Mouse (Mus musculus) lung, embryonic 15.5 days (tissue): Measurements from ENCODE around the gene B3glct. TPM values are rescaled to one million over a fixed set of nuclear protein-coding genes. Genes with fewer than 3 reads are reported as not detected.

Source experiments
- ATAC-seq: fragments of 200-750 bp; cut with Nextera tagmentation; 2 replicates; pipeline ENCODE4 v1.8.0; 2017; ENCODE audit warnings: moderate number of reproducible peaks, borderline replicate concordance; ENCODE audit not compliant: low FRiP score, low TSS enrichment; ENCODE audit errors: extremely low read depth
- H3K27ac ChIP-seq: fragments of 300-500 bp; sonication (generic); 2 replicates; pipeline ENCODE4 v1.5.1; 2015; ENCODE audit warnings: moderate library complexity, mild to moderate bottlenecking, inconsistent platforms
- H3K27me3 ChIP-seq: fragments of 300-500 bp; sonication (generic); 2 replicates; pipeline ENCODE4 v1.6.1; 2015; ENCODE audit warnings: inconsistent platforms
- H3K36me3 ChIP-seq: fragments of 300-500 bp; sonication (generic); 2 replicates; pipeline ENCODE4 v1.6.1; 2015; ENCODE audit warnings: inconsistent platforms
- H3K4me1 ChIP-seq: fragments of 300-500 bp; sonication (generic); 2 replicates; pipeline ENCODE4 v1.6.1; 2015; ENCODE audit warnings: inconsistent platforms
- H3K4me2 ChIP-seq: fragments of 300-500 bp; sonication (generic); 2 replicates; pipeline ENCODE4 v1.6.1; 2015; ENCODE audit warnings: inconsistent platforms, mild to moderate bottlenecking, moderate library complexity
- H3K4me3 ChIP-seq: fragments of 300-500 bp; sonication (generic); 2 replicates; pipeline ENCODE4 v1.5.1; 2015; ENCODE audit warnings: mild to moderate bottlenecking, inconsistent platforms
- H3K9ac ChIP-seq: fragments of 300-500 bp; sonication (generic); 2 replicates; pipeline ENCODE4 v1.6.1; 2015; ENCODE audit warnings: inconsistent platforms
- H3K9me3 ChIP-seq: fragments of 300-500 bp; sonication (generic); 2 replicates; pipeline ENCODE4 v1.6.1; 2016; ENCODE audit warnings: inconsistent platforms
- WGBS: fragments of 180-500 bp; shearing (Covaris S2); methylation state at CpG from one replicate; pipeline ENCODE4 v1.1.7; 2015; 5-methylcytosine and 5-hydroxymethylcytosine counted together
- polyA plus RNA-seq: library from polyadenylated mRNA; unstranded; fragments of >200 nt; fragmentation: Nextera tagmentation; extraction: Ambion mirVana; gene quantifications from 2 replicates; pipeline ENCODE4 v1.2.1, GENCODE M21; 2015

B3glct gene
- polyA plus RNA-seq, 1 experiment from 2014 or later: 16.2 TPM

DNA sequence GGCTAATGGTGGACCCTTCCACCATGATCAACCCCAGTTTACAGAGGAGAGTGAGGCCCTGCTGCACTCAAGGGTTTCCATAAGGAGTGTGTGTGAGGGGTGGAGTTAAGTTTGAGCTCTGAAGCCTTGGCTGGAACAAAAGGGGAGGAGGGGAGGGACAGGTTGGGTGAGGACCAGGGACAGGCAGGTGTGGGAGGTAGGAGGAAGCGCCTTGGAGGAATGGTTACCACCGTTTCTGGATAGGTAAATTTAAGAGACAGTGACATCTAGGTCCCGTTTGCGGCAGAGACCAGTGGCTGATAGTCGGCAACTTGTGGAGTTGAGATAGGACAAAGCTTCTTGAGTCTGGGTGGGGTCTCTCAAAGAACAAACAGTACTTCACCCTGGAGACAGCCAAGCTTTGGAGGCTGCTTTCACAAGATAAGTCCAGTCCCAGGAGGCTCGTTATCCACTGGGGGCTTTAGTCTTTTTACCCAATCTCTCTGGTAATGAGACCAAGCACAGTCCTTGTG, 29.1 kb upstream of the B3glct start:
- no peaks in the 10 kb centered on the region for H3K27me3 ChIP-seq
- H3K4me3 ChIP-seq: no peak overlapping the region
- WGBS: 55% methylated on average over 6 of the region's 6 CpGs
- H3K36me3 ChIP-seq: no peaks in the 10 kb centered on the region
- H3K4me1 ChIP-seq: peaks cover 18% of the 10 kb centered on the region
- H3K9ac ChIP-seq: no peak overlapping the region
- H3K27ac ChIP-seq: no peak overlapping the region
- no peak overlapping the region for H3K4me2 ChIP-seq
- H3K9me3 ChIP-seq: no peaks in the 10 kb centered on the region
- peak; percentile 35; the same call in 1 of the 2 replicates for ATAC-seq

DNA sequence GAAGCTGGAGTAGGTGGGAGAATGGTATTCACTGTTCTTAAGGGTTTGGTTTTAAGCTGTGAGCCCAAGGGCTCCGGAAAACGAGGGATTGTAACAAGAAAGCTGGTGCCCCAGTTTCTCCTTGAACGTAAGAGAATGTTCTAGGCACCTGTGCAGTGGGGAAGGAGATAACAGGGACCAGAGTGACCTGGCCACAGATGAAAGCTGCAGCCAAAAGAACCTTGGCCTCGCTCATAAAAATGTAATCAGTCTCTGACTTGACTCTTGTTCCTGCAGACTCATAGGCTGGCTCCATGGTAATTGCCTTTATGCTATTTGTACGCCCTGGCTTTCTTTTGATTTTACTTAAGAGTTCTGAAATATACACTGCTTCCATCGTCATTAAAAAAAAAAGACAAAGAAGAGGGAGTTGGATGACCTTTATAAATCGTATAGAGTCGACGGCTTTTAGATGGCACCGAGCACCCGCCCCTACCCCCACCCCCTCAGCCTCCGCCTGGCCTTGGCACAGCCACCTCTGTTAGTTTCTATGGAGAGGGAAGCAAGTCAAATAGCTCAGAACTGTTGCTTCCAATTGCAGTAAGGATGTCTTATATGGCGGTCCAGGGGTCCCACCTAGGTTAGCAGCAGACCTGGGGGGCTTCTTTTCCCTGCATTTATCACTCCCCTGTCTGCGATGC, 28.4 kb upstream of the B3glct start:
- no peaks in the 10 kb centered on the region for H3K27me3 ChIP-seq
- no peak overlapping the region for H3K27ac ChIP-seq
- no peak overlapping the region for H3K9ac ChIP-seq
- no peak overlapping the region for H3K4me3 ChIP-seq
- no peaks in the 10 kb centered on the region for H3K9me3 ChIP-seq
- peaks cover 18% of the 10 kb centered on the region for H3K4me1 ChIP-seq
- ATAC-seq: no peak
- WGBS: 64% methylated on average over 14 of the region's 14 CpGs
- no peaks in the 10 kb centered on the region for H3K36me3 ChIP-seq
- H3K4me2 ChIP-seq: no peak overlapping the region

DNA sequence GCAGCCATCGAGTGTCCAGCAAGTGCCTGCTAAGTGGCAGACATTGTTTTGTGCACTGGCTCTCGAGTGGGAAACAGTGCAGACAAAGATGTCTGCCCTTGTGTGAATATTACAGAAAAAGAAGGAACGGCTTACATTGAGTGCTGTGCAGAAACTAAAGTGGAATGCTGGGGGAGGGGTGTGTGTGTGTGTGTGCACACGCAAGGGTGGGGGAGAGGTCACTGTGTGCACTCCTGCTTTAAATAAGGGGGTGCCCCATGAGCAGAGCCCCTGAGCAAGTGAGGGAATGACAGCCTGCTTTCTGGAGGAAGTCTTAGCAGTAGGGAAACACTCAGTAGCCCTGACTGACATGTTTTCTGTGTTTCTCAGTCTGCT, 27.9 kb upstream of the B3glct start:
- no peaks in the 10 kb centered on the region for H3K27me3 ChIP-seq
- no peaks in the 10 kb centered on the region for H3K9me3 ChIP-seq
- no peak overlapping the region for H3K27ac ChIP-seq
- WGBS: 33% methylated on average over 4 of the region's 4 CpGs
- no peak overlapping the region for H3K9ac ChIP-seq
- ATAC-seq: no peak
- peaks cover 18% of the 10 kb centered on the region for H3K4me1 ChIP-seq
- H3K4me2 ChIP-seq: no peak overlapping the region
- no peak overlapping the region for H3K4me3 ChIP-seq
- H3K36me3 ChIP-seq: no peaks in the 10 kb centered on the region

- Histone ChIP-seq H3K9me3 (no peaks in the 10 kb centered on the region), H3K27me3 (no peaks in the 10 kb centered on the region), H3K27ac (no peak overlapping the region), H3K4me3 (no peak overlapping the region), H3K36me3 (no peaks in the 10 kb centered on the region), H3K4me2 (no peak overlapping the region), H3K9ac (no peak overlapping the region), H3K4me1 (no peaks in the 10 kb centered on the region)
- 89% methylated on average over 9 of the region's 9 CpGs for WGBS
- ATAC-seq: no peak
Observed at GRCm38 (mm10) chr5:149655636-149656035, 22.4 kb upstream of the B3glct start.

- no peak for ATAC-seq
- WGBS: 59% methylated on average over 3 of the region's 3 CpGs
- no peak overlapping the region for H3K27ac ChIP-seq
- no peaks in the 10 kb centered on the region for H3K9me3 ChIP-seq
- H3K4me2 ChIP-seq: no peak overlapping the region
- H3K9ac ChIP-seq: no peak overlapping the region
- no peaks in the 10 kb centered on the region for H3K36me3 ChIP-seq
- no peaks in the 10 kb centered on the region for H3K4me1 ChIP-seq
- H3K4me3 ChIP-seq: no peak overlapping the region
- no peaks in the 10 kb centered on the region for H3K27me3 ChIP-seq
Observed at GRCm38 (mm10) chr5:149658022-149658421, 20.0 kb upstream of the B3glct start.

DNA sequence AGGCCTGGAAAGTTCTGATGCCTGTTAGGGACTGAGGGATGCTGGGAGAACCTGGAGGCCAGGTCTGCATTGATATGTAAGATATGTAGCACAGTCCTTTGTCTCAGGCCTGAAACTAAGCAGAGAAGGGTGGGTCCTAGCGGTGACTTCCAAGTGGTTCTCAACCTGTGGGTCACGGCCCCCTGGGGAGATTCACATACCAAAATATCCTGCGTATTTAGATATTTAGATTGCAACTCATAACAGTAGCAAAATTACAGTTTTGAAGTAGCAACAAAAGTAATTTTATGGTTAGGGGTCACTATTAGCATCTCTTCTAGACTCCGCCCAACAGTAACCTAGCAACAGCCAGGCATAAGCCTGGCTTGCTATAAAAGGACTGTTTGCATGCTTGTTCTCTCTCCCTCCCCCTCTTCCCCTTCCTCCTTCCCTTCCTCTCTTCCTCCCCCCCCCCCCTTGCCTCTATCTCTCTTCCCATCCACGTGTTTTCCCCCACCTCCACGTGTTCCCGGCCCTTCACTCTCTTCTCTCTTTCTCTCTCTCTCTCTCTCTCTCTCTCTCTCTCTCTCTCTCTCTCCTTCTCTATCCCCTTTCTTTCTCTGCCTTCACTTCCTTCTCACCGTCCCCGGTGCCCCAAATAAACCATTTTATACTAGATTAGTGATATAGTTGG, 19.2 kb upstream of the B3glct start:
- Histone ChIP-seq H3K4me2 (no peak overlapping the region), H3K36me3 (no peaks in the 10 kb centered on the region), H3K27ac (no peak overlapping the region), H3K9me3 (no peaks in the 10 kb centered on the region), H3K4me1 (no peaks in the 10 kb centered on the region), H3K4me3 (no peak overlapping the region), H3K9ac (no peak overlapping the region), H3K27me3 (no peaks in the 10 kb centered on the region)
- ATAC-seq: no peak
- 62% methylated on average over 9 of the region's 9 CpGs for WGBS

DNA sequence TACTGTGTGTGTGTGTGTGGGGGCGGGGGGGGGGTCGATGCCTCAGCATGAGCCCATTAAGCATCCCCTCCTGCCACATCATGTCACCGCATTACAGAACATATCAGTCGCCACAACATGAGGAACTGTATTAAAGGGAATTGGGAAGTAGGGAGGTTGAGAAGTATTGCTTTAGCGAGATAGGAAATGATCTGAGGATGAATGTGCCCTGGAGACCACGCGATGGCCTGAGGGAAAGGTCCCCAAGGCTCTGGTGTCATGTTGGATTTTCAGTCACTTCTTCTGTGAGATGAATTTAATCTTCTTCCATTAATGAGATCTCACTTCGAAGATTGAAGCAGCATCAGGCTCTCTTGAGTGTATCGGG, 18.6 kb upstream of the B3glct start:
- no peak overlapping the region for H3K27ac ChIP-seq
- no peak overlapping the region for H3K4me2 ChIP-seq
- H3K9ac ChIP-seq: no peak overlapping the region
- ATAC-seq: no peak
- H3K9me3 ChIP-seq: no peaks in the 10 kb centered on the region
- H3K4me3 ChIP-seq: no peak overlapping the region
- no peaks in the 10 kb centered on the region for H3K36me3 ChIP-seq
- 45% methylated on average over 9 of the region's 9 CpGs for WGBS
- H3K27me3 ChIP-seq: no peaks in the 10 kb centered on the region
- H3K4me1 ChIP-seq: no peaks in the 10 kb centered on the region

DNA sequence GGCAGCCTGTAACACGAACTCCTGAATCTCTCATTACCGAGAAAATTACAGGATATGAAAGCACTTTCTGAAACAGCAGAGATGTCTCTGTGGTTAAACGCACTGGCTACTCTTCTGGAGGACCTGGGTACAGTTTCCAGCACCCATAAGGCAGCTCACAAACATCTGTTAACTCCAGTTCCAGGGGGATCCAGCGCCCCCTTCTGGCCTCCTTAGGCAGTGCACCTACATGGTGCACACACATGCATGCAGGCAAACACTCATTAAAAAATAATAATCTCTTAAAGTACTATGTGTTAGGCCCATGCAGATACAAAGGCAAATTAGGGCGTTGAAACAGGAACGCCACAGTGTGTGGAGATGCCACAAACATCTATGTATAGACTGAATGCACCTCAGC, 16.6 kb upstream of the B3glct start:
- Histone ChIP-seq H3K36me3 (no peaks in the 10 kb centered on the region), H3K27me3 (no peaks in the 10 kb centered on the region), H3K9me3 (no peaks in the 10 kb centered on the region), H3K4me2 (no peak overlapping the region), H3K4me3 (no peak overlapping the region), H3K4me1 (no peaks in the 10 kb centered on the region), H3K27ac (no peak overlapping the region), H3K9ac (no peak overlapping the region)
- WGBS: 88% methylated on average over 6 of the region's 6 CpGs
- no peak for ATAC-seq

DNA sequence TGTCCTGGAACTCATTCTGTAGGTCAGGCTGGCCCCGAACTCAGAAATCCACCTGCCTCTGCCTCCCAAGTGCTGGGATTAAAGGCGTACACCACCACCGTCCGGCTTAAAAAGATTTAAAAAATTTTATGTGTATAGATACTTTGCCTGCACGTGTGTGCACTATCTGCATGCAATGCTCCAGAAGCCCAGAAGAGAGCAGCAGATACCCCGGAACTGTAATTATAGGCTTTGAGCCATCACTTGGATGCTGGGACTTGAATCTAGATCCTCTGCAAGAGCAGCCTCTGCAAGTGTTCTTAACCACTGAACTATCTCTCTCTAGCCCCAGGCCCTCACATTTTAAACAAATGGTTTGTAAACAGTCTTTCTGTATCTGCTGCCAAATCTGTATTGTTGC, 15.1 kb upstream of the B3glct start:
- no peak for ATAC-seq
- Histone ChIP-seq H3K4me3 (no peak overlapping the region), H3K4me2 (no peak overlapping the region), H3K36me3 (no peaks in the 10 kb centered on the region), H3K27me3 (no peaks in the 10 kb centered on the region), H3K9ac (no peak overlapping the region), H3K27ac (no peak overlapping the region), H3K9me3 (no peaks in the 10 kb centered on the region), H3K4me1 (no peaks in the 10 kb centered on the region)
- WGBS: 92% methylated on average over 6 of the region's 6 CpGs

DNA sequence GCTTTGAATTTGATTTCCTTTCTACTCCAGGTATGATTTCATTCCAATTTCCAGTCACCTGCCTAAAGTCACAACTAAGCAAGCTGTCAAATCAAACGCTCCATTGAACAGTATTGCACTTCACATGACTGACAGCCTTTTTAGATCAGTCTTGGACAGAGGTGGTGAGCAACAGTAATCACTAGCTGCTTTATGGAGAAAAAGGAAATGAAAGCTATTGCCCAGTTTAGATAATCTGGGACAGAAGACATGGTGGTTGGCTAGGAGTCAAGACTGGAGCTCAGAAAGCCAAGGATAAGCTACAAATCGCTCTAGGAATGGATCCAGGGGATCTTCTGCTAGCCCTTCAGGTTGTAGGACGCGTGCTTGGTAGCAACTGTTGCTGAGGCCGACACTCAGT, 14.6 kb upstream of the B3glct start:
- ATAC-seq: no peak
- Histone ChIP-seq H3K4me3 (no peak overlapping the region), H3K9me3 (no peaks in the 10 kb centered on the region), H3K4me2 (no peak overlapping the region), H3K9ac (no peak overlapping the region), H3K27me3 (no peaks in the 10 kb centered on the region), H3K27ac (no peak overlapping the region), H3K36me3 (no peaks in the 10 kb centered on the region), H3K4me1 (no peaks in the 10 kb centered on the region)
- 62% methylated on average over 5 of the region's 5 CpGs for WGBS

GRCm38 (mm10) chr5:149677196-149677595, 834 bp upstream of the B3glct start:
- Histone ChIP-seq H3K36me3 (no peaks in the 10 kb centered on the region), H3K4me1 (peaks cover 12% of the 10 kb centered on the region), H3K27ac (no peak overlapping the region), H3K27me3 (no peaks in the 10 kb centered on the region), H3K9me3 (no peaks in the 10 kb centered on the region), H3K4me2 (no peak overlapping the region), H3K9ac (no peak overlapping the region), H3K4me3 (no peak overlapping the region)
- WGBS: 90% methylated on average over 3 of the region's 3 CpGs
- no peak for ATAC-seq

GRCm38 (mm10) chr5:149678990-149679348, 939 bp downstream of the B3glct start:
- Histone ChIP-seq H3K4me3 (peak overlapping the region; percentile 85), H3K4me2 (peak overlapping the region; percentile 99), H3K9ac (peak overlapping the region; percentile 89), H3K36me3 (no peaks in the 10 kb centered on the region), H3K27me3 (no peaks in the 10 kb centered on the region), H3K27ac (no peak overlapping the region), H3K9me3 (no peaks in the 10 kb centered on the region), H3K4me1 (peaks cover 12% of the 10 kb centered on the region)
- ATAC-seq: no peak
- 3% methylated on average over 15 of the region's 15 CpGs for WGBS
